Mouse (Mus musculus) layer of hippocampus, adult 2 months (tissue): Measurements from ENCODE around the gene Rngtt. TPM values are rescaled to one million over a fixed set of nuclear protein-coding genes. Genes with fewer than 3 reads are reported as not detected.
A peak's percentile ranks its signal among the peaks of the same experiment; 100 is the strongest.

ENCODE experiments used
- DNase-seq, 2 experiments: peaks; one replicate each; pipeline ENCODE4 v3.0.0; 2022; ENCODE audit warnings: low spot score in 2 of 2
- H3K27ac ChIP-seq: fragments of 200-600 bp; 2 replicates; pipeline ENCODE4 v1.8.1; 2022
- H3K4me3 ChIP-seq: fragments of 200-600 bp; 2 replicates; pipeline ENCODE4 v1.8.1; 2022; ENCODE audit warnings: mild to moderate bottlenecking
- CTCF ChIP-seq: fragments of 200-600 bp; conservative IDR thresholded peaks from 2 replicates; pipeline ENCODE4 v1.8.1; 2022; ENCODE audit warnings: antibody characterized with exemption, mild to moderate bottlenecking, moderate library complexity
- total RNA-seq, 2 experiments: library from RNA; stranded (reverse); gene quantifications; 2 replicates each; pipeline ENCODE4 v1.2.3; 2021

Rngtt gene
- total RNA-seq, 2 experiments from 2014 or later: 29.4 to 30.0 TPM

DNA sequence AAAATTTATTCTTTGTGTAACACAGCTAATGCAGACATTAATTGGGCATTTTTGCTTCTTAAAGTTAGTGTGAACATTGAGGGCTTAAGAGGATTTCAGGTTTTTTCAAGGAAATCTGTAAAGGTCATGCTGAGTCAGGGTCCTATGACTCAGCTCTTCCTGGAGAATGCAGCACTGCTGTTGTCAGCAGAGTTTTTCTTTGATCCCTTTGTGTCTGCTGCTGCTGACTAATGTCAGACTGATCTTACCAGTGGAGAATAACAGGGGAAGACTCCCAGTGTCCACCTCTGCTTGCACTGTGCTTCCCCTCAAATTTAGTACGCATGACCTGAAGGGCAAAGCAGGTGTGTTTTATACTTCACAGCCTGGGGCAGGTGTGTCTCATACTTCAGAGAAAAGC is 27.9 kb downstream of the Rngtt start:
- no peak overlapping the region for H3K27ac ChIP-seq
- H3K4me3 ChIP-seq: no peak overlapping the region
- no peak for TF ChIP-seq CTCF
- DNase-seq: no peak

DNA sequence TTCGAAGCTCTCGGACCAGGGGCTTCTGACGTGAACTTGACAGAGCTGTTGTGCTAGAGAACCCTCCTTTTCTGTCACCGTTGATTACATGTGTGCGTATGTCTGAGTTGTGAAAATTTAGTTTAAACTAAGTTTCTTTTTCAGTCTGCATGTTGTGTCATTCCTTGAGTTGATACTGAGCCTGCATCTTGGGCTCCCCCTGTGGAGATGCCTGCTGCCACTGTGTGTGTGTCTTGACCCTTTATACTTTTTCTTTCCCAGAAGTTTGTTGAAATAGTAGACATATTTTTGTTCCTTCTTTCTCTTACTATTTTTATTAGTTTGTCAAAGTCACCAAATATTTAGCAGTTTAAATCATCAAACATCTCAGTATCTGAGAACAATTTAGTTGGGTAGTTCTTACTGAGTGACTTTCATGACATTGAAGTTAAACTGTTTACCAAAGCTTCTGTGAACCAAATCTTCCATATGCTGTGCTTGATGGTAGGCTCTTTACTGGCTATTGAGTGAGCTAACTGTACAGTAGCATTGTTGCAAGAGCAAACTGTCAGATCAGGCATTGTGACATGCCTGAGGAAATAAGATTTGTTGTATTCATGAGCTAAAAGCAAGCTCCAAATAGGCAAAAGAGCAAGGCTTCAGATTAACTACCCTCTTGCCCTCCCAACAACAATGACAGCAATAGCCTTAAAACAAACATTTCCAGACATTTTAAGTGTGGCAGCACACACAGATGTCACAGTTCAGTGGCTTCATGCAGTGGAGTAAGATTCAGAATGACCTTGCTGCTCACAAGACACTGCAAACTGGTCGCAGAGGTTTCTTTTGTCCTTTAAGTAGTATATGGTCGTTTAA is 33.0 kb downstream of the Rngtt start:
- TF ChIP-seq CTCF: no peak
- H3K27ac ChIP-seq: no peak overlapping the region
- no peak overlapping the region for H3K4me3 ChIP-seq
- no peak for DNase-seq

DNA sequence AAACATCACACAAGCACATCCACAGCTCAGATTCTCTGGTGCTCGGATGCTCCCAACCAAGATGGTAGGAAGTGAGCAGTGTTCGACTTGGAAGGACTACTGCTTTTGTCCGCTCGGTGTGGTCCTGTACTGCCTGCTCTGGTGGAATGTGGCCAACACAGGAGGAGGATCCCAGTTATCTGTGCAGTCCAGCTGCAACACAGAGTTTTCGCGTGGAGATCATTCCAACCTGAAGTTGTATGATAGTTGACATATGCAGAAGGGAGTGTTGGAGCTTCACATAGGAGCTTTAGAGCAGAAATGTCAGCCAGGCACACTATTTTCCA is 33.6 kb downstream of the Rngtt start:
- H3K4me3 ChIP-seq: no peak overlapping the region
- DNase-seq: no peak
- H3K27ac ChIP-seq: no peak overlapping the region
- TF ChIP-seq CTCF: no peak

- Histone ChIP-seq H3K27ac (no peak overlapping the region), H3K4me3 (no peak overlapping the region)
- DNase-seq: no peak
- TF ChIP-seq CTCF: peak; percentile 50
Measured at GRCm38 (mm10) chr4:33363451-33363850, 53.3 kb downstream of the Rngtt start.

DNA sequence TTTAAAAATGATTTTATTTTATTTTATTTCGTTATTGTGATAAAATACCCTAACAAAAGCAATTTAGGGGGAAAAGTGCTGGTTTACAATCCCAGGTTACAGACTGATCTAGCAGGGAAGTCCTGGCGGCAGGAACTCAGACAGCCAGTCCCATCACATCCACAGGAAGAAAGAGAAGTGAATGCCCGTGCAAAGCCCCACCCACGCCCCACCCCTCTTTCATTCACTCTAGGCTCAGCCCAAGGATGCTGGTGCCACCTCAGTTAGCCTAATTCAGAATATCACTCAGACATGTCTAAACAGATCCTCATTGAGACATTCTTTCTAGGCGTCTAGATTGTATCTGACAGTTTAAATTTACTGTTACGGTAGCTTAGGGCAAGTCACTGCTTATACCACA is 64.8 kb downstream of the Rngtt start:
- no peak for TF ChIP-seq CTCF
- H3K4me3 ChIP-seq: no peak overlapping the region
- DNase-seq: no peak
- no peak overlapping the region for H3K27ac ChIP-seq

DNA sequence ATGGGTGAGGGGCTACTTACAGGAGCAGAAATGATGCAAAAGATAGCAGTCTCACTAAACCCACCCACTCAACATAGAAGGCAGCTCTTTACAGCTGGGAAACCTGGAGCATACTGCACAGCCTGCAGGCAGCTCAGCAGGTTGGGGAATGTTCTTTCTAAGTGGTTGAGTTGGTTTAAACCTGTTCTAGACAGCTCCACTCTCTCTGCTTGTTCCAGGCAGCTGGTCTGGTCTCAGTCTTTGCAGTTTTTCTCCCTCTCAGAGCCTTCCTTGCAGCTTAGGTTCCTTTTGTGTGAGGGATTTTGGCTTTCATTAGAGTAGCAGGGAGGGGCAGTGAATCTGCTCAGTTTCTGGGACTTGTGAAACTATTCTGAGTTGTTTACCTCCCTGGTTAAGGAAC is 67.5 kb downstream of the Rngtt start:
- H3K27ac ChIP-seq: no peak overlapping the region
- no peak for DNase-seq
- no peak for TF ChIP-seq CTCF
- H3K4me3 ChIP-seq: no peak overlapping the region

DNA sequence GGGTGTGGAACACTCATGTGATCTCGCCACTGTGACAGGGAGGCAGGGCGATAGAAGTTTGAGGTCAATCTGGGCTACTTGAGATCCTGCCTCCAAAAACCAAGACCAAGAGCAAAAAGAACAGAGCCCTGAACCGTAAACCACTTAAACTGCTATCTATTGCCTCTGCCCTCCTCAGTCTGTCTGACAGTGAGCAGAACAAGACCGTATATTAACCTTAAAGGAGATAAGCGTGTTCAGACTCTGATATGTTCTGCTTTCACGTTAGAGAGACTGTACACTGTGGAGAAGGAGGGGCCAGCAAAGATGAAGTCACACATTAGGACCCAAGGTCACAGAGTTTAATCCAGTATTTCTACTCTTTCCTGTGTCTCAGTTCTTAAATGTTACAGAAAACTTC is 68.8 kb downstream of the Rngtt start:
- no peak overlapping the region for H3K4me3 ChIP-seq
- TF ChIP-seq CTCF: no peak
- H3K27ac ChIP-seq: no peak overlapping the region
- DNase-seq: no peak

DNA sequence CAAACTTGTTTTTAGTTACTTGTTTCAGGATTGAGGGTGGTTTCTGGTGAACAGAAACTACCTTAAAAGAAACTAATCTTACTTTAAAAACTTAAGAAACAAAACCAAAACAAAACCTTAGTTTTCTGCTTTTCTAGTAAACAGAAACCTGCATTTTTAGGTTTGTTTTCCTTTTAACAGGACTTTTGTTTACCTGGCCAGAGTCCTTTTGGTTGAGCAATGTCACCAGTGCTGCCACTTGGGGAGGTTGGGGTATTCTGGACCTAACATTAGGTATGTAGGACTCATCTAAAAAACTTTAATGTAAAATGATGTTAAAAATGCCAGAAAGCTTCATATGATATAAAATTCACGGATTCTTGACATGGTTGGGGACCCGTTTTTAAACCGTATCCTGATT is 78.8 kb downstream of the Rngtt start:
- Histone ChIP-seq H3K27ac (0 out of 2 replicates have a peak overlapping the region, but pooled peaks have one; percentile 85), H3K4me3 (no peak overlapping the region)
- TF ChIP-seq CTCF: no peak
- no peak for DNase-seq

DNA sequence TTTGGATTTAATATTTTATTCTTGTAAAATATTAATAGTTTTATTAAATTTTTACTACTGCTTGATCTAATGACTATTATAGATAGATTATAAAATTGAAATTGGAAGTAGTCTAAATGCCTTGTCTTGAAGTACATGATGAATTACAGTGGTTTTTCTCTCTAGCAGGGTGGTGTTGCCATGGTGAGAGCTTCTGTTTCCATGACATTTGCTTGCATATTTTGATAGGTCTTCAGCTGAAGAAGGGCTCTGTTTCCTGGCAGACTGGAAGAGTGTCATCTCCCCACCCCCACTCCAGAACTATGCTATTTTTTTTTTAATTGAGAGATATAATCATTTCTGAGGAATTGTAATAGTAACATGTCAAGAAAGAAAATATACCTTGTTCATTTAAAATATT is 80.5 kb downstream of the Rngtt start:
- Histone ChIP-seq H3K27ac (peak overlapping the region; percentile 85), H3K4me3 (no peak overlapping the region; the same call in 1 of the 2 replicates)
- DNase-seq: peak; percentile 45 to 70
- no peak for TF ChIP-seq CTCF

DNA sequence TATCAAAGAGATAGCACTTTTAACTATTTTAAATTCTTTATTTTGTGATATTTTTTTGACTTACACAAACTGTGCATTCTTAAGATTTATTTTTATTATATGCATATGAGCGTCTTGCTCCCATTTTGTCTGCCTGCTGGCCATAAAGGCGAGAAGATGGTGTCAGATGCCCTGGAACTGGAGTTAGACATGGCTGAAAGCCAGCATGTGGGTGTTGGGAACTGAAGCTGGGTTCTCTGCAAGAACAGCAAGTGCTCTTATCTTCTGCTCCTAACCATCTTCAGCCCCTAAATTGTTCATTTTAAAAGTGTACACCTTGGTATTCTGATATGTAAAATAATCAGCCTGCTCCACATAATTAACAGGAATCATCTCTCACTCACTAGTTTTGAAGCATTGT is 83.3 kb downstream of the Rngtt start:
- no peak for TF ChIP-seq CTCF
- Histone ChIP-seq H3K4me3 (no peak overlapping the region), H3K27ac (peak overlapping the region; percentile 6; the same call in 1 of the 2 replicates)
- DNase-seq: peak in 1 of 2 experiments; percentile 25

- peak; percentile 80 to 90 for DNase-seq
- peak; percentile 97 for TF ChIP-seq CTCF
- Histone ChIP-seq H3K4me3 (no peak overlapping the region), H3K27ac (no peak overlapping the region)
Measured at GRCm38 (mm10) chr4:33396222-33397176, 86.4 kb downstream of the Rngtt start.

DNA sequence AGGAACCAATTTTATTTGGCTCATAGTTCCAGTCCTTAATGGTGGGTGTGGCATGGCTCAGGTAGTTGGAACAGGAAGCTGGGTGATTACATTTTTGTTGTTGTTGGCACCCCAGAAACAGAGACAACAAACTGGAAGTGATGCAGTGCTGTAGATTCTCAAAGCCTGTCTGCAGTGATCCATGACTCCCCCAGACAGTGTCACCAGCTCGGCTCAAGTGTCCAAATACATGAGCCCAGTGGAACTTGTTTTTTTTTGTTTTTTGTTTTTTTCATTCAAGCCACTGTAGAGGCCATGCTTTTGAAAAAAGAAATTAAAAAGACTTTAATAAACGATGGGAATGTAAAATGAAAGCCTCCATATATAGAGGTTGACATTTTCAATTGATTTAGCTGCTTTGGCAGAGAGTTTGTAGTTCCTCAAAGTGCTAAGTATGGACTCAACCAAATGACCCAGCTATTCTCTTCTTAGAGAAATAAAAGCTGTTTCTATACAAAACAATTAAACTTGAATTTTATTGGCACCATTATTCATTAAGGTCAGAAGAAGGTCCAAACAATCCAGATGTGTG is 95.7 kb downstream of the Rngtt start:
- no peak for TF ChIP-seq CTCF
- no peak for DNase-seq
- no peak overlapping the region for H3K27ac ChIP-seq

DNA sequence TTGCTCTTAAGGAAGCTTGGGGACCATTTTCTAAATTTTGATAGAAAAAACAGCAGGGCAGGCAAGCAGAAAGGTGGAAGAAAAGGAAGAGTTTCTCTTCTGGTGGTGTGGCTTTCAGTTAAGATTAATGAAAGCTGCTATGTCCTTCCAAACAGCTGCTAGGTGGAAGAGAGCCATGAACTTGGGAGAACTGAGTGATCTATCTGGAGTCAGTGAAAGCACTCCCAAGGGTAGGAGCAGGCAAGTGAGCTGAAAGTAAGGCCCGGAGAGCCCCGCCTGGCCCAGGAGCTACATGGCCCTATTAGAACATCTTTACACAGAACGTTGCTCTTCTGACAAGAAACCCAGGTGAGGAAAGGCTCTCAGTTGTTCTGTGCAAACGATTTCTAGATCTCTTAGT is 103.7 kb downstream of the Rngtt start:
- DNase-seq: no peak
- H3K4me3 ChIP-seq: no peak overlapping the region
- H3K27ac ChIP-seq: no peak overlapping the region
- no peak for TF ChIP-seq CTCF

More for the DNA sequence above, 95.7 kb downstream of the Rngtt start:
- H3K4me3 ChIP-seq: no peak overlapping the region
